Mouse (Mus musculus) bone marrow macrophage, adult 2 months (primary cell): ENCODE measurements around the gene Prkar1b.

Experiments used
- CTCF ChIP-seq: IDR thresholded peaks from 2 replicates; pipeline ENCODE4 v1.5.1; 2012; ENCODE audit warnings: low read depth, mild to moderate bottlenecking, low read length, moderate library complexity
- POLR2A ChIP-seq: IDR thresholded peaks from 2 replicates; pipeline ENCODE4 v1.6.1; 2012; ENCODE audit warnings: mild to moderate bottlenecking, low read depth, low read length, borderline replicate concordance

DNA sequence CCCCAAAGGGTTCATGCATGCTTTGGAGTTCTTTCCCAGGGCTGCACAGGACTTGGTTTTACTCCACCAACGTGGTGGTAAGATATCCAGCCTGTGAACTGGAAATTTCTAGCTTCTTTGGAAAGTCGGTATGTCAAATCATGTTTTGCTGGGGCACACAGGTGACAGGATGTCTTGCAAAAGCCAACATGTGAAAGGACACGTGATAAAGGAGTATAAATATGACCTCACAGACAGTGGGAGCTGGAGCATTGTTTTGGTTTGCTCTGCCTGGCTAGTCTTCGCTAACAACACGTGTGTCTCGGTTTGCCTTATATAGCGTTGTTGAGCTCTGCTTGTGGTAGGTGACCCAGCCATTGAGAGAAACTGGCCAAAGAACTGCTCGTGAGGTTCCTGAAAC lies 15.3 kb downstream of the Prkar1b start:
- TF ChIP-seq CTCF (no peak), POLR2A (no peak)
